Mouse (Mus musculus) neural tube, embryonic 14.5 days (tissue): ENCODE data around the gene Gm20388. TPM values are rescaled to one million over a fixed set of nuclear protein-coding genes. Genes with fewer than 3 reads are reported as not detected.

Experiments
- ATAC-seq: fragments of 200-750 bp; cut with Nextera tagmentation; 2 replicates; pipeline ENCODE4 v1.8.0; 2017; ENCODE audit warnings: low read depth, mild to moderate bottlenecking, moderate TSS enrichment, moderate library complexity
- H3K27ac ChIP-seq: fragments of 300-500 bp; sonication (generic); 2 replicates; pipeline ENCODE4 v1.5.1; 2014; ENCODE audit warnings: low read depth, mild to moderate bottlenecking, control low read depth, low read length, moderate library complexity, mixed read lengths
- H3K27me3 ChIP-seq: fragments of 300-500 bp; sonication (generic); 2 replicates; pipeline ENCODE4 v1.6.1; 2014; ENCODE audit warnings: low read length; ENCODE audit not compliant: control insufficient read depth, insufficient read depth
- H3K36me3 ChIP-seq: fragments of 300-500 bp; sonication (generic); 2 replicates; pipeline ENCODE4 v1.6.1; 2014; ENCODE audit warnings: low read length, mixed read lengths; ENCODE audit not compliant: control insufficient read depth, insufficient read depth
- H3K4me1 ChIP-seq: fragments of 300-500 bp; sonication (generic); 2 replicates; pipeline ENCODE4 v1.6.1; 2014; ENCODE audit warnings: low read length; ENCODE audit not compliant: control insufficient read depth, insufficient read depth
- H3K4me2 ChIP-seq: fragments of 300-500 bp; sonication (generic); 2 replicates; pipeline ENCODE4 v1.6.1; 2014; ENCODE audit warnings: mild to moderate bottlenecking, low read depth, low read length, control low read depth
- H3K4me3 ChIP-seq: fragments of 300-500 bp; sonication (generic); 2 replicates; pipeline ENCODE4 v1.5.1; 2014; ENCODE audit warnings: low read depth, low read length, control low read depth, mixed read lengths
- H3K9ac ChIP-seq: fragments of 300-500 bp; sonication (generic); replicated peaks from 2 replicates; pipeline ENCODE4 v1.6.1; 2014; ENCODE audit warnings: low read depth, mild to moderate bottlenecking, control low read depth, low read length, mixed read lengths
- H3K9me3 ChIP-seq: fragments of 300-500 bp; sonication (generic); 2 replicates; pipeline ENCODE4 v1.6.1; 2016; ENCODE audit warnings: low read length; ENCODE audit not compliant: control insufficient read depth
- WGBS: fragments of 180-500 bp; shearing (Covaris S2); extraction: QIAGEN DNeasy Blood & Tissue Kit; methylation state at CpG from one replicate; pipeline ENCODE4 v1.1.7; 2014; 5-methylcytosine and 5-hydroxymethylcytosine counted together
- polyA plus RNA-seq: library from polyadenylated mRNA; unstranded; fragments of >200 nt; fragmentation: Nextera tagmentation; extraction: Ambion mirVana; gene quantifications from 2 replicates; pipeline ENCODE4 v1.2.1, GENCODE M21; 2014

The Gm20388 gene
- polyA plus RNA-seq, 1 experiment from 2014 or later: 10.3 TPM

DNA sequence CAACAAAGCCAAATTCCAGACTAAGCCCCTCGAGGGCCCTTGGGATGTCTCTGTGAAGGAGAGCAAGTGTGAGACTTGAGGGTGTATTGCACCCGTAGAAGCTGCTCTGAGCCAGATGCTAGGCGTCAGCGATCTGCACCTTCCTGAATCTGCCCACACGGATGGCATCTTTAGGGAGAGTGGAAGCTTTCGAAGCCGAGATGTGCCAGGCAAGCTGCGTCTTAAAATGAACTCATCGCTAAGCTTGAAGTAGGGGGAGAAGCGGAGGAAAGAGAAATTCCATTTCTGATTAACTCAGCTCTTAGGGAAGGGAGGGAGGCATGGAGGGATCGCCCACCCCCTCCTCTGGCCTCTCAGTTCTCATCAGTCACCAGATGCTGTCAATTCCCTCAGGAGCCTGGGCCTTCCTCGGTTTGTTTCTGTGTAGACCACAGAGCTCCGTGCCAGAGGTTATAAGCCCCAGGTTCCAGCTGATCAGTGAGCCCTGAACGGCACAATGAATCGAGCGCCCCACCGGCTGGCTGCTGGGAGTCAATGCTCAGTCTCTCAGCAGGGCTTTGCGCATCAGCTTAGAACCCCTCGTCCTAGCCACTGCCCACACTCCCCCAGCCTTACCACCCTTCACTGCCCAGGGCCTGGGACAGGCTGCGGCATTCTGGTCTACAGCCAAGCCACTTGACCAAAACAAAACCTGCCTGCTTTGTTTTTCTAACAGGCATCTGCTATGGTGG is 3818.6 kb downstream of the Gm20388 start:
- H3K9ac ChIP-seq: peak overlapping the region; percentile 21; the same call in 1 of the 2 replicates
- ATAC-seq: peak; percentile 85; the same call in 1 of the 2 replicates
- peak overlapping the region; percentile 23; the same call in 1 of the 2 replicates for H3K4me2 ChIP-seq
- H3K27me3 ChIP-seq: no peaks in the 10 kb centered on the region
- H3K4me3 ChIP-seq: no peak overlapping the region
- H3K36me3 ChIP-seq: no peaks in the 10 kb centered on the region
- WGBS: 14% methylated on average over 20 of the region's 20 CpGs
- H3K27ac ChIP-seq: peak overlapping the region; percentile 62
- peaks cover 22% of the 10 kb centered on the region for H3K4me1 ChIP-seq
- no peaks in the 10 kb centered on the region for H3K9me3 ChIP-seq

- no peak overlapping the region for H3K4me3 ChIP-seq
- H3K9ac ChIP-seq: peak overlapping the region; percentile 21; the same call in 1 of the 2 replicates
Observed at GRCm38 (mm10) chr8:123729786-123730411, 3819.3 kb downstream of the Gm20388 start.

DNA sequence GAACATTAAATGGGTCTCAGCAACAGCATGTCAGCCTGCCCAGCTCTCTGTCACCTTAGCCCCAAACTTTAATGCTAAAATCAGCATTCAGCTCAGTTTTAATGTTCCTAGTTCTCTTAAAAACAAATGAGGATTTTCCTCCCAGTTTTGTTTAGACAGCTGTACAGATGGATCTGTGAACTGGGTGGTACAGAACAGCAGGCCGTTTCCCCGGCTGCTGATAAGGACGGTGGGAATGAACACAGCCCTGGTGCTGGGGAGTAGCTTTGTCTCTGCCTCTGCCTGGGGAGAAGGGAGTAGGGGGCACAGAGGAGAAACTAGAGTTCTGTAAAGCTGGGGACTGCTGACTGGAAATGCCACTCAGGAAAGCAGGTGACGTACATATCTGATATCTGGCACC is 3821.7 kb downstream of the Gm20388 start:
- Histone ChIP-seq H3K4me1 (peaks cover 24% of the 10 kb centered on the region), H3K9me3 (no peaks in the 10 kb centered on the region), H3K4me3 (no peak overlapping the region), H3K36me3 (no peaks in the 10 kb centered on the region), H3K27me3 (no peaks in the 10 kb centered on the region), H3K27ac (no peak overlapping the region), H3K9ac (no peak overlapping the region), H3K4me2 (no peak overlapping the region)
- ATAC-seq: no peak
- WGBS: 53% methylated on average over 4 of the region's 4 CpGs

More at GRCm38 (mm10) chr8:123729786-123730411, 3819.3 kb downstream of the Gm20388 start:
- WGBS: 50% methylated on average over 13 of the region's 13 CpGs
- peak overlapping the region; percentile 62; the same call in 1 of the 2 replicates for H3K27ac ChIP-seq
- H3K4me2 ChIP-seq: peak overlapping the region; percentile 23; the same call in 1 of the 2 replicates
- no peaks in the 10 kb centered on the region for H3K36me3 ChIP-seq
- H3K9me3 ChIP-seq: no peaks in the 10 kb centered on the region
- peak; percentile 41; the same call in 1 of the 2 replicates for ATAC-seq
- H3K4me1 ChIP-seq: peaks cover 22% of the 10 kb centered on the region
- no peaks in the 10 kb centered on the region for H3K27me3 ChIP-seq

DNA sequence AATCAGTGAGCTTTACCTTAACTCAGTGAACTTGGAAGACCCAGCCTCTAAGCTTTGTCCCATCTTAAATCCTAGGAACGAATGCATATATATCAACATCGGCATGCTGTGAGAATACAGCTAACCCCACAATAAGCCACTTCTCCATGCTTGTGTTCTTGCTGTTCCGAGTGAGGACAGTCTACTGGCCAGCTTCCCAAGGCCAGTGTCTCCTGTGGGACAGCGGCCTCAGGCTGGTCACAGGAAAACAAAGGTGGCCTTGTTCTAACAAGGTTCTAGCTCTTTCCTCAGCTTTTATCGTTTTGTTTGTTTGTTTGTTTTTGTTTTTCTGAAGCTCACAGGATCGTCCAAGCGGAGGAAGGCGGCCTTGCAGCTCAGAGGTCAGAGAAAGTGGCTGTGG is 3823.8 kb downstream of the Gm20388 start:
- Histone ChIP-seq H3K9ac (no peak overlapping the region), H3K27ac (no peak overlapping the region), H3K9me3 (no peaks in the 10 kb centered on the region), H3K36me3 (no peaks in the 10 kb centered on the region), H3K4me3 (no peak overlapping the region), H3K4me1 (peaks cover 14% of the 10 kb centered on the region), H3K4me2 (no peak overlapping the region), H3K27me3 (no peaks in the 10 kb centered on the region)
- ATAC-seq: no peak
- 85% methylated on average over 8 of the region's 8 CpGs for WGBS

- Histone ChIP-seq H3K4me2 (no peak overlapping the region), H3K27me3 (no peaks in the 10 kb centered on the region), H3K9me3 (no peaks in the 10 kb centered on the region), H3K36me3 (no peaks in the 10 kb centered on the region), H3K4me3 (no peak overlapping the region), H3K9ac (no peak overlapping the region), H3K4me1 (0 out of 2 replicates have a peak, but pooled peaks cover 4% of the 10 kb centered on the region), H3K27ac (no peak overlapping the region)
- WGBS: 79% methylated on average over 9 of the region's 9 CpGs
- no peak for ATAC-seq
Observed at GRCm38 (mm10) chr8:123736974-123737373, 3826.3 kb downstream of the Gm20388 start.

- Histone ChIP-seq H3K4me2 (no peak overlapping the region), H3K9me3 (no peaks in the 10 kb centered on the region), H3K27ac (no peak overlapping the region), H3K36me3 (no peaks in the 10 kb centered on the region), H3K4me3 (no peak overlapping the region), H3K4me1 (0 out of 2 replicates have a peak, but pooled peaks cover 4% of the 10 kb centered on the region), H3K9ac (no peak overlapping the region), H3K27me3 (no peaks in the 10 kb centered on the region)
- WGBS: 80% methylated on average over 4 of the region's 4 CpGs
- ATAC-seq: no peak
Observed at GRCm38 (mm10) chr8:123740263-123740662, 3829.6 kb downstream of the Gm20388 start.

DNA sequence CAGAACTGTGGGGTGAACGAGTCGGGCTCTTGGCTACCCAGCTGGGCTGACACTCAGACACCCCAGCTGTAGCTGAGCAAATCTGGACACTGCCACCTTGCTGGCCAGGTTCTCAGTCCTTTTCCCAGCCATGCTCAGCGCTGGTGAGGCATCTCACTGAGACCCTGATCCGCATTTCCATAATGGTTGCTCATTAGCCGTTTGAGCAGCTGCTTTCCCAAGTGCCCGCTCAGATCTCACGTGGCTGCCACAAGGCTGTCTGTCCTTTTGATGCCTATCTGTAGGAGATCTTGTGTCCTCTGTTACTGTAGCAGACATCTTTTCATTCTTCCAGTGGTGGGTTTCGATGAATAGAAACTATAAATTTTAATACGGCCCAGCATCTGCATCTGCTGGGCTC is 3830.6 kb downstream of the Gm20388 start:
- Histone ChIP-seq H3K27ac (no peak overlapping the region), H3K4me3 (no peak overlapping the region), H3K36me3 (no peaks in the 10 kb centered on the region), H3K27me3 (no peaks in the 10 kb centered on the region), H3K9me3 (no peaks in the 10 kb centered on the region), H3K9ac (no peak overlapping the region), H3K4me1 (0 out of 2 replicates have a peak, but pooled peaks cover 4% of the 10 kb centered on the region), H3K4me2 (no peak overlapping the region)
- no peak for ATAC-seq
- 42% methylated on average over 9 of the region's 9 CpGs for whole genome bisulfite sequencing

GRCm38 (mm10) chr8:123746488-123746887 is 3835.8 kb downstream of the Gm20388 start:
- Histone ChIP-seq H3K27me3 (no peaks in the 10 kb centered on the region), H3K4me1 (no peaks in the 10 kb centered on the region), H3K9ac (no peak overlapping the region), H3K27ac (no peak overlapping the region), H3K4me2 (no peak overlapping the region), H3K9me3 (no peaks in the 10 kb centered on the region), H3K36me3 (no peaks in the 10 kb centered on the region), H3K4me3 (no peak overlapping the region)
- 93% methylated on average over 4 of the region's 4 CpGs for WGBS
- no peak for ATAC-seq

DNA sequence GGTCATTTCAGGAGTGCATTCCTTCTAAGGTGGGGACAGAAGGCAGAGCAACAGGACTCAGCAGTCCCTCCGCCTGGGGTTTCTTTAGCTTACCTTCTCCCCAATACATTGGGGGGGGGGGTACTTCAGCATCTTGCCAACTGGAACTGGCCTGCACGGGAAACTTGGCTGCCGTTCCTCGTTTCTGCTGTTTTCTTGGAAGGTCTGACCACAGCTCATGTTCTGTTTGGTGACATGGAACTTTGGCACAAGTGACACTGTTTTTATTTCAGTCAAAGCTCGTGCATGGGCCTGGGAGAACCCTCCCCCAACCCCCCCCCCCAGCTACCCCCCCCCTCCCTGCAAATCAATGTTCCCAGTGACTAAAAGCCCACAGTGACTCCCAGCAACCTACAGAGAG is 3837.1 kb downstream of the Gm20388 start:
- Histone ChIP-seq H3K9ac (no peak overlapping the region), H3K36me3 (no peaks in the 10 kb centered on the region), H3K4me3 (no peak overlapping the region), H3K9me3 (no peaks in the 10 kb centered on the region), H3K27me3 (no peaks in the 10 kb centered on the region), H3K4me2 (no peak overlapping the region), H3K27ac (no peak overlapping the region), H3K4me1 (peaks cover under 1% of the 10 kb centered on the region)
- no peak for ATAC-seq
- WGBS: 52% methylated on average over 5 of the region's 5 CpGs
